In the genomic region with DNA sequence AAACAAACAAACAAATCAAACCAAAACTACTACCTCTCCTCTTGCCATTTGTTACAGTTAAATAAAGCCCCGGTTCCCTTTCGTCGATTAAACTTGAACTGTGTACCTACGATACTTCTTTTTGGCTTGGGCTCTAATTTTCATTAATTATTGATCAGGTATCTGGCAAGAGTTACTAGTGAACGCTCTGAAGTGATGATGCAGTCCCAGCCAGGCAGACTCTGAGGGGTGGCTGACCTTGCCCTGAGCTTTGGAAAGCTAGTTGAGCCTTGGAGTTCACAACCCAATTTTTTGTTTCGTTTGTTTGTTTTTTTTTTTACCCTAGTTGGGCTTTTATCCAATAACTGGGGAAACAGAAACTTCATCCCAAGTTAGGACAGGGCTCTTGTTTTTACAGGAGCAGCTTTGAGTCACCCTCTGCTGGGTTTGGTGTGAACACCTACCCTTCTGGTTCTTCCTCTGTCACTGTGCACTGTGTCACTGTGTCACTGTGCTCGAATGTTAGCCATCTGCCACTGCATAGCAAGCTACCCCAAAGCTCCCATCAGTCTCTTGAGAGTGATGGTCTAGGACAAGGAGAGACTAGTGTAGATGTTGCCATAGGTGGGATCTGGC, we compare ENCODE assay signal across 32 mouse cellular contexts.
DNase-seq lines count a peak whose midpoint lies in the region; ATAC-seq and TF ChIP-seq lines count a peak whose summit lies in the region.
"Had no signal": no experiment of that assay in that cellular context is flagged by ENCODE, and none has a peak within 500 bp of the region (broad histone marks: within the 10 kb centered on the region; RNA-seq: fewer than 3 reads in every experiment).

No protein-coding gene starts in this region.

- no peak overlapping the region for H3K9ac ChIP-seq in liver, adult 2 months (ENCODE audit: low read depth, low read length)
- H3K9ac ChIP-seq in liver, embryonic 16.5 days (ENCODE audit: low read depth, low read length), result no peak overlapping the region
- H3K9ac ChIP-seq: embryonic facial prominence, embryonic 13.5 days; heart, embryonic 13.5 days; hindbrain, embryonic 14.5 days; limb, embryonic 13.5 days; neural tube, embryonic 12.5 days had no signal

- H3K4me1 ChIP-seq in liver, adult 2 months (ENCODE audit: control insufficient read depth, insufficient read depth, low read length), result peaks cover 11% of the 10 kb centered on the region
- H3K4me1 ChIP-seq in liver, embryonic 16.5 days (ENCODE audit: control insufficient read depth, low read depth, low read length), result peaks cover 4% of the 10 kb centered on the region
- H3K4me1 ChIP-seq in embryonic facial prominence, embryonic 10.5 days, result peaks cover 23% of the 10 kb centered on the region
- peaks cover 6% of the 10 kb centered on the region; the same call in 1 of the 2 replicates for H3K4me1 ChIP-seq in forebrain, embryonic 10.5 days
- H3K4me1 ChIP-seq: neural tube, embryonic 12.5 days had no signal

- H3K4me3 ChIP-seq in liver, adult 2 months (ENCODE audit: insufficient read depth, low read depth, low read length), result no peak overlapping the region
- no peak overlapping the region for H3K4me3 ChIP-seq in liver, embryonic 16.5 days (ENCODE audit: low read depth, low read length)
- H3K4me3 ChIP-seq in embryonic facial prominence, embryonic 10.5 days, result no peak overlapping the region
- no peak overlapping the region for H3K4me3 ChIP-seq in forebrain, embryonic 10.5 days
- H3K4me3 ChIP-seq: embryonic facial prominence, embryonic 13.5 days; gastrocnemius, adult 2 months; heart, embryonic 13.5 days; layer of hippocampus, adult 2 months; limb, embryonic 13.5 days; myocyte; neural tube, embryonic 12.5 days had no signal

- no peaks in the 10 kb centered on the region for H3K79me2 ChIP-seq in liver, adult 2 months (ENCODE audit: control insufficient read depth, insufficient read depth, low read length)

- no peak for TF ChIP-seq POLR2A in liver, adult 2 months (IDR thresholded peaks at IDR 0.05; ENCODE audit: extremely low read depth, insufficient read depth, low read length)

- DNase-seq in adrenal gland, adult 2 months, result peak; percentile 11
- DNase-seq in adrenal gland, postnatal 4 days (ENCODE audit: low spot score in 2 of 2), result no peak
- peak; percentile 99 for DNase-seq in liver, adult 2 months (ENCODE audit: extremely low read depth, low read depth, low spot score)
- DNase-seq in liver, result no peak
- peak; percentile 39 for DNase-seq in kidney, postnatal 10 days
- DNase-seq in embryonic facial prominence, embryonic 10.5 days (ENCODE audit: low spot score), result no peak
- DNase-seq in forebrain, embryonic 10.5 days (ENCODE audit: extremely low spot score, low spot score), result no peak
- DNase-seq: adrenal gland, postnatal 14 days; cerebellum, adult 11-12 months; cerebellum, adult 9-11 months; embryo, embryonic 11 days; gastrocnemius, adult 2 months; gastrocnemius, postnatal 36 days; heart, adult 18-20 months; heart, postnatal 10 days; lung, postnatal 36 days; right cerebral cortex, postnatal 4 days; thymus, adult 2 months; thymus, postnatal 36 days had no signal

- H3K9me3 ChIP-seq in liver, embryonic 16.5 days (replicated peaks; ENCODE audit: control insufficient read depth, low read length), result no peaks in the 10 kb centered on the region
- no peaks in the 10 kb centered on the region; the same call in 1 of the 2 replicates for H3K9me3 ChIP-seq in embryonic facial prominence, embryonic 10.5 days
- peaks cover 2% of the 10 kb centered on the region; the same call in 1 of the 2 replicates for H3K9me3 ChIP-seq in forebrain, embryonic 10.5 days
- H3K9me3 ChIP-seq: embryonic facial prominence, embryonic 13.5 days; heart, embryonic 13.5 days; limb, embryonic 13.5 days had no signal

- no peak overlapping the region for H3K27ac ChIP-seq in liver, adult 2 months (replicated peaks; ENCODE audit: insufficient read depth, low read depth, low read length)
- peak overlapping the region; percentile 78 for H3K27ac ChIP-seq in liver, embryonic 16.5 days (ENCODE audit: low read length)
- H3K27ac ChIP-seq in embryonic facial prominence, embryonic 10.5 days (replicated peaks), result no peak overlapping the region
- H3K27ac ChIP-seq in forebrain, embryonic 10.5 days, result no peak overlapping the region
- H3K27ac ChIP-seq: embryonic facial prominence, embryonic 13.5 days; gastrocnemius, adult 2 months; heart, embryonic 13.5 days; hindbrain, embryonic 14.5 days; layer of hippocampus, adult 2 months; limb, embryonic 13.5 days; neural tube, embryonic 12.5 days had no signal

- peak; percentile 89 for ATAC-seq in liver, embryonic 16.5 days (ENCODE audit: low read depth)
- ATAC-seq: forebrain, embryonic 16.5 days; intestine, postnatal 0 days had no signal

- H3K27me3 ChIP-seq in liver, adult 2 months (ENCODE audit: control insufficient read depth, insufficient read depth, low read length), result no peaks in the 10 kb centered on the region
- H3K27me3 ChIP-seq in liver, embryonic 16.5 days (ENCODE audit: control insufficient read depth, insufficient read depth, low read depth, low read length), result no peaks in the 10 kb centered on the region
- H3K27me3 ChIP-seq in embryonic facial prominence, embryonic 10.5 days (replicated peaks; ENCODE audit: low read depth, poor library complexity, severe bottlenecking), result no peaks in the 10 kb centered on the region
- no peaks in the 10 kb centered on the region for H3K27me3 ChIP-seq in forebrain, embryonic 10.5 days (ENCODE audit: poor library complexity, severe bottlenecking)
- H3K27me3 ChIP-seq: CH12.LX; embryonic facial prominence, embryonic 13.5 days; heart, embryonic 13.5 days; limb, embryonic 13.5 days; neural tube, embryonic 12.5 days had no signal

- H3K4me2 ChIP-seq in liver, embryonic 16.5 days (ENCODE audit: low read depth, low read length), result no peak overlapping the region
- H3K4me2 ChIP-seq: embryonic facial prominence, embryonic 13.5 days; heart, embryonic 13.5 days; hindbrain, embryonic 14.5 days; limb, embryonic 13.5 days; midbrain, embryonic 11.5 days; neural tube, embryonic 12.5 days had no signal

- 21% methylated on average over 7 of the region's 7 CpGs for WGBS in liver, adult 2 months
- WGBS in liver, embryonic 16.5 days (ENCODE audit: insufficient replicate concordance), result 61% methylated on average over 7 of the region's 7 CpGs
- 84% methylated on average over 7 of the region's 7 CpGs for WGBS in embryonic facial prominence, embryonic 10.5 days
- WGBS in forebrain, embryonic 10.5 days, result 92% methylated on average over 7 of the region's 7 CpGs

- H3K36me3 ChIP-seq in liver, adult 2 months (ENCODE audit: control insufficient read depth, insufficient read depth, low read length), result no peaks in the 10 kb centered on the region
- no peaks in the 10 kb centered on the region for H3K36me3 ChIP-seq in liver, embryonic 16.5 days (ENCODE audit: control insufficient read depth, insufficient read depth)
- H3K36me3 ChIP-seq in embryonic facial prominence, embryonic 10.5 days (replicated peaks), result no peaks in the 10 kb centered on the region
- H3K36me3 ChIP-seq in forebrain, embryonic 10.5 days (replicated peaks), result no peaks in the 10 kb centered on the region
- H3K36me3 ChIP-seq: embryonic facial prominence, embryonic 13.5 days; G1E; heart, embryonic 13.5 days; limb, embryonic 13.5 days; neural tube, embryonic 12.5 days had no signal

- no peak for TF ChIP-seq CTCF in liver, adult 2 months (IDR thresholded peaks at IDR 0.05; ENCODE audit: low read depth, low read length)

Comparison
In these comparisons a context has a peak if more than half of its experiments do, and no peak if none do; other contexts are left out.
1. DNase-seq: peak in adrenal gland, adult 2 months (single experiment), liver, adult 2 months (single experiment) and kidney, postnatal 10 days (single experiment); none in adrenal gland, postnatal 4 days (0 of 2), liver (single experiment), embryonic facial prominence, embryonic 10.5 days (single experiment) and forebrain, embryonic 10.5 days (single experiment).